Mouse (Mus musculus) T-helper 2 cell (primary cell): ENCODE data around the gene Hacl1.

ENCODE experiments used
- in situ Hi-C: fragments of 300-600 bp; cut with MboI, MseI; formaldehyde crosslinking; loops from one replicate; pipeline ENCODE4 v1.15.1; 2025; ENCODE audit warnings: high pct_unique_total_duplicates

Gene Hacl1

DNA sequence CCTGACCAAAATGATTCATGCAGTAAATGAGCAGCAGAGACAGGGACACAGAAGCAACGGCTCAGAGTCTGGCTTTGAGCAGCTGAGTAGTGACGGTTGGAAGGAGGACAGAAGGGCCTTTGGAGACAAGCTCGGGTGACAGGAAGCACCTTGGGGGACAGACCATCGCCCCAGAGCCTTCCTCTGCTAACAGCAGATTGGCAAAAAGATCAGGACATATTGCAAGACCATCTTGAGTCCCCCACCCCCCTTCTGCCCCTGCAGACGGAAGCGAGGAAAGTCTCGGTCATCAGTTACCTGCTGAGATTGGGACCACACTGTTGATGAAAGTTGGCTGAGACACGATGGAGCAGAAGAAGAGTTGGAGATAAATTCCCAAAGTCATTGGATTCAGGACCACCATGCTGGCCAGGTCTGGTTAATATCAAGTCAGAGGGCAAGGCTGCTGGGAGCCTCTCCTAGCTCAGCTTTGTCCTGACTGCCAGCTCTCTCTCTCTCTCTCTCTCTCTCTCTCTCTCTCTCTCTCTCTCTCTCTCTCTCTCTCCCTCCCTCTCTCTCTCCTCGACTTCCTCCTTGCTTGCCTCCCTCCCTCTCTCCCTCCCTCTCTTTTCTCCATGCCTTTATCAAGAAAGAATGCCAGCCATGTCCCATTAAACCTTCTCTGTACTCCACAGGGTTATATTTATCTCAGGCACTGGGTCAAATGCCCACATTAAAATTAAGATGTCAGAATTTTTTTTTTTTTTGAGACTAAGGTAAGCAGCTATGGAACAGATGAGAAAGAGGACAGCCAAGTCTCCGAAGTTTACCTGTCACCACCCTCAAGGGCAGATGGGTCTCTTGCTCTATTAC is 64.0 kb downstream of the Hacl1 start:
- in situ Hi-C loops, result no loop called here

DNA sequence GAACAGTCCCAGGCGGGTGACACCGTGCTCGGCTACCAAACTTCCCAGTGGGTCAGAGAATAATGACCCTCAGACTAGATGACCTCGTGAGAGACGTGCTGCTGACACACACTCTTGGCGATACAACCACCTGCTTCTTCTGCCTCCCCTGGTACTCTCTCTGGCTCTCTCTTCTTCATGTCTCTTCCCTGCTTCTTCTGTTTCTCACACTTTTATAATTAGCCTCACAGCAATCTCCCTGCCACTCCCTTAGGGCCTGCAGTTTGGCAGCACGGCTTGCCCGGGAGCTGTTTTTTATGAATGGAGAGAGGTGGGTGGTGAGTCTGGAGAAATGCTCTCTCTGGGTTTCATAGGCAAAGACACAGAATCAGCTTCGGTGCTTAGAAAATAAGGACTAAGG is 65.2 kb downstream of the Hacl1 start:
- in situ Hi-C loops, result no loop called here

DNA sequence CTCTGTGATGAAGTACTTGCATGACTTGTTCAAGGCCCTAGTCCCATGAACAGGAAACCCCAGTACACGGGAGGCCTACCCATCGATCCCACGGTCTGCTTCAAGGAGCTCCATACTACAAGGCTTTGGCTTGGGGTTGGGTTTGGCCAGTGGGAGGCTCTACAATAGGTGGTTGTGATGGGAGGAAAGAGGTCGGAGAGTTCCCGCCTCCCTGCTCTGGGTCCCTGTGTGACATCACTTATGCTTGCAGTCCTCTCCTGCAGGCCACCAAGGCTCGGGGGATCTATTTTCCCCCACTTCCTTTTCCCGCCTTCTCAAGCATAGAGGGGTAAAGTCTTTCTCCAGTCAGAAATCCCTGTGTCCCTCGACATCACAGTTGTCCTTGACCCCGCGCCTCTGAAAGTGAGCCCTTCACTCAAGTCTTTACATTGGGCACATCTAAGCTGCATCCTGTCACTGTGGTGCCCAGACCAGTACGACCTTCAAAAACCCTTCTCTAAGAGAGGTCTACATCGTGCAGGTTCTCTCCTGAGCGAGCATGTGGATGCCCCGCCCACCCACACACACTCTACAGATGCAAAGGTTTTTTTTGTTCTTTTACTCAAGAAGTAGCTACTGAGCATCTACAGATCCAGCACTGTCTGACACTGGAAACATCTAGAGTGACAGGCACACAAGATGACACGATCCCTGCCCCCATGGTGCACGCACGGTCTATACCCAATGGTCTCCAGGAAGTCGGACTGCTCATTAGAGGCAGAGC is 66.0 kb downstream of the Hacl1 start:
- in situ Hi-C loops, result no loop called here

DNA sequence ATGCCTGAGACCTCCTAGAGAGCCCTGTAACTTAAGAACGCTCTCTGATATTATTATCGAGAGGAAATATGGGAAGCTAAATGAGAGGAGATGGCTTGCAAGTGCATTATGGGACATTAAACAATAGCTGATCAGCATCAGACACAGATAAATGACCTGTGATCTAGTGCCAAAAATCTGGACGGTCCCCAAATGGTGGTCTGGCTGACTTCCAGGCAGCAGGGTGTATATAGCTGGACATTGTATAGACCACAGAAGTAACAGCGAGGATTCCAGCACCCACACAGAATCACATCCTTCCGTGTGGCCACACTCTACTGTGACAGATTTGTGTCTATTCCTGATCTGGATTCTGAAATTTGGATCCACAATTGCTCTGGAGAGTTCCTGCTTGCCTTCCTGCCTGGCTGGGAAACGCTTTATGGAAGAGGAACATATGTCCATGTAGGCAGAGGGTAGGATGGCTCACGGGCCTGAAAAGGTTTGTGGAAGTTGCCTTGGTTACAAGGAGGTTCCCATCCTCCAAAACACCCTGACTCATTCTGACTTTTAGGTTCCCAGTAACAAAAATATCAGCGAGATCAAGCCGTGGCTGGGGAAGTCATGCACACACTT is 68.4 kb downstream of the Hacl1 start:
- in situ Hi-C loops, result no loop called here

DNA sequence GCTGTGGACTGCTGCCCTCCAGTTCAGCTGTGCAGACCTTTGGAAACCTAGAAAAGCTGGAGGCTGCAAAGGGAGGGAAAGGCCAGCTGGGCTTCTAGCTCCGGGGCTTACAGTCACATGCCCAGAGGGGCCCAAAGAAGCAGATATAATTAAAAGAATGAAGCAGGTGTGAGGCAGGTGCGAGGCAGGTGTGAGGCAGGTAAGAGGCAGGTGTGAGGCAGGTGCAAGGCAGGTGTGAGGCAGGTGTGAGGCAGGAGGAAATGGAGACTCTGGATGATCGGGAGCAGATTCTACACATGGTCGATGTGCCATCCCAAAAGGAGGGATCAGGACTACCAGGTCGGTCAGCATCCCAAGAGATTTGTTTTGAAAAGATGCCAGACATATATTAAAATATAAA is 69.7 kb downstream of the Hacl1 start:
- in situ Hi-C loops, result no loop called here

DNA sequence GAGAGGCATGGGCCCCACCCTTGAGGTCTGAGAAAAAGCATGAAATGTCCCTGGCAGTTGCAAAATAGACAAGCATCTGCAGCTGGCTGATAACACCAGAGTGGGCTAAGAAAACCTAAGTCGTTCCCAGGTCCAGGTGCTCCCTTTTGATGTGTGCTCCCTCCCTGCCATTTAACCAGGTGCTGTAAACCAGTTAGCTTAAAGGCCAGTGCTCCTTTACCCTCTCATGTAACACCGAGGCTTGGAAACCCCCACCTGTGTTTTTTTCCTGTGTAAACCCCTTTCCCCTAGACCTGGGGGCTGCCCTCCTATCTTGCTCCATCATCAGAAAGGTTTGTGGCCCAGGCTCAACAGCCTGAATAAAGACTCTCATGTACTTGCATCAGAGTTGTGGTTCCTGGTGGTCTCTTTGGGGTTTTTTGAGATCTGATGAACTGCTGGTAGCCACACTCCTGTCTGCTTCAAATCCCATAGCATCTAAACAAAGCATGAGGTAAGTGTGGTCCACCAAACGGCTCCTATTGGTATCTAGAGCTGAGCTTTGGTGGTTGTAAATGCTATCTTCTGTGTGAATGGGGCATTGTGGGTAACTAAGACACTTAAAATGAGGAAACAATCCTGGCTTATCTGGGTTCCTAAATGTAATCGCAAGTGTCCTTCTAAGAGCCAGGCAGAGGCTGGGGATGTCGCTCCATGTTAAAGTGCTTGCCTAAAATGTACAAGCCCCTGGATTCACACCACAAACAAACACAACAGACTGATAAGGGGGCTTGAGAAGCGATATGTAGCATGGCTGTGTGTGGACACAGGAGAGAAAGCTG is 70.7 kb downstream of the Hacl1 start:
- in situ Hi-C loops, result no loop called here

DNA sequence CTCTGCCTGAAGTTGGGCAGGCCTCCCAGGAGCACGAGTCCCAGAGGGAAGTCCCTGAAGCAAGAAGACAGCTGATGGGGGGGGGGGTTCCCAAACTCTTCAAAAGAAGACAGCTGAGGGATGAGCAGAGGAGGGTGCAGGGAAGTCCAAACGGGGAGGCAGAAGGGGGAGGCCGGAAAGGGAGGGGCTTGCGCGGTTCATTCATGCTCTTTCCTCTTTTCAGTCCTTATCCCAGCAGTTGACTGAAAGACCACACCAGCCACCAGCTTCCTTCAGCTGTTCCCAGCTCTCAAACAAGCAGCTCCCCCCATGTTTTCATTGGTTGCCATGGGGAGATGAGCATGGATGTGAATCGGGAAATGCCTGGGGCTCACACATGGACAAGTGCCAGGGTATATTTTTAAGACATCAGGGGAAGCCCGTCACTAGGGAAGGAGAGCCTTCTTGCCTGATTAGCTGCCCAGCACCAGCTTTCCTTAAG is 71.9 kb downstream of the Hacl1 start:
- in situ Hi-C loops, result no loop called here

DNA sequence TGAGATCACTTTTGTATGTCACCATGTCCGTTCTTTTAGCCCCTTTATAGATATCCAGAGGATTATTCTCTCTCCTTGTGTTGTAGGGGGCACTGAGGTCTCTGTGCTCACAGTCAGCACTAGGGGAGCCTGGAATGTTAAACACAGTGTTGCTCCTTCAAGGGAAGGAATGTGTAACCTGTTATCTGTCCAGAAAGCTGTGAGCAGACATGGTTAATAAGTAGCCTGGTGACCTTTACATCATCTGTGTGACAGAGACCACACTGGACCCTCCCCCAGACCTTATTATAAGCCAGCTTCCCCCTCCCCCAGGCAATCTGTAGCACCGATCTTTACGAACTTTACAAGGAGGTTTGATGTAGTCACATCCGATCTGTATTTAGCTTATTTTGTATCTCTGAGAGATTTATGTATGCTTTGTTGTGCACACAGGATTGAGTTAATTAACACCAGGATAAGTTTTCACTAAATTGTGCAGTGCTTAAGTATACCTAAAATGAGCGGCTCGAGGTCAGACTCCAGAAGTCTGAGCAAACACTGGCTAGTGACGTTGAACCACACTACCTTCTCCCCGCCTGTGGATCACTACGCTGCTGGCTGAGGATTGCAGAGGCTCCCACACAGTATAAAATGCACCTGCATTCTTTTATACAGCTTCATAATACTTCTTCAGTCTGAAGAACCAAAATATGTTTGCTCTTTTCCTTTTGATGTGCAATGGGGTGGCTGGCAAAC is 75.4 kb downstream of the Hacl1 start:
- in situ Hi-C loops, result no loop called here

DNA sequence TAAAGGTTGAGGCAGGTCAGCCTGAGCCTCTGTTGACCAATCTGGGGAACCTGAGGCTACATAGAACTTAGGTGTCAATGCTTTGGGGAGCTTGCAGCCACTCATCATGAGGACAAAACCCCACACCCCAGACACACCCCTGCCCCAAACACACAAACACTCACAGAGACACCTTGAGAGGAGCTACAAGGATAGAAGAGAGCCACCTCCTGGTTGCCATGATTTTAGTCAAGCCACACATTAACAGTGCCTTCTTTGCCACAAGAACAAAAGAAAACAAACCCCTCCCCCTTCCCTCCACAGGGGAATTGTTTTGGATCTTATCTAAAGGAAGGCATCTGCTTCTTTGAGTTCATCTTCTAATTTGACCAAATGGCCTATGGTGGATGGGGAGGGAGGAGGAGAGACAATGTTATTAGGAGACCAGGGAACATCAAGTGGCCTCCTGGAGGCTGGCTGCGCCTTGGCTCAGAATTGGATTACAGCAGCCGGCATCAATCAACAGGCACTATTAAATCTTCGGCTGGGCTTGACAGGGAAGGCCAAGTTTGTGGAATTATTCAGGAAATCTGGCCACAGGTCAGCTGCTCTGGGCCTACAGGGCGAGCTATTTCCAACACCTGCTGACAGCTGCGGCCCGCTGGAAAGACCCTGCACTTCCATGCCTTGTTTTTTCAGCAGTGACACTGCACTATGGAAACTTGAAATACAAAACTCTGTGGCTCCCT is 76.5 kb downstream of the Hacl1 start:
- in situ Hi-C loops, result no loop called here

DNA sequence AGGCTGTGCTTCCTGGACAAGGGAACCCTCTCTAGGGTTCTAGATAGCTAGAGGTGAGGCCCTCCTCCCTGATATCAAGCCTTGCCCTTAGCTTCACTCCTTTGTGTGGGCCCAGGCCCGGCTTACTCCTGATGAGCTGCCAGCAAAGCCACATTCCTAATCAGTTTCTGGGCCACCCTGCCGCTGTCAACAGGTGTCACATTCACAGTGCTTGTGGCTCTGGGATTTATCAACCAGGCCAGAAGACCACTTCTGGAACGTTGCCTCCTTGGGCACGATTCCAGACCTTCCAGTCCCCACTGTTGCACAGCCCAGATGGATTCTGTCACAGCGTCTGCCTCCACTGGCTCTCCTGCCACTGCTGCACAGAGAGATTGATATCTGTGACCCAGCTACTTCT is 80.2 kb downstream of the Hacl1 start:
- in situ Hi-C loops, result no loop called here

DNA sequence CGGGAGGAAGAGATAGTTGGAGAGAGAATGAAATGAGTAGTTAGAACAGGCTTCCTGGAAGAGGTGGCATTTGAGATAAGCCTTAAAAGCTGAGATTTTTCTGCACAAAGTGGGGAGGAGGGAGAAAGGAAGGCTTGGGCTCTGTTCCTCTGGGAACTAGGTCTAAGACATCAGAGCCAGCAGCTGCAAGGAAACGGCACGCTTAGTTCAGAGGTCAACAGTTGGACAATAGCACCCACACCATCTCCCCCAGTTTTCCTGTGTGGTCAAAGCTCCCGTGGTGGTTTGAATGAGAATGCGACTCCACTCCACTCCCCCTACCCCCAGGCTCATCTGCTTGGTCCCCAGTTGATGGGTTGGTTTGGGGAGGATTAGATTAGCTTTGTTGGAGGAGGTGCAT is 81.9 kb downstream of the Hacl1 start:
- in situ Hi-C loops, result no loop called here

DNA sequence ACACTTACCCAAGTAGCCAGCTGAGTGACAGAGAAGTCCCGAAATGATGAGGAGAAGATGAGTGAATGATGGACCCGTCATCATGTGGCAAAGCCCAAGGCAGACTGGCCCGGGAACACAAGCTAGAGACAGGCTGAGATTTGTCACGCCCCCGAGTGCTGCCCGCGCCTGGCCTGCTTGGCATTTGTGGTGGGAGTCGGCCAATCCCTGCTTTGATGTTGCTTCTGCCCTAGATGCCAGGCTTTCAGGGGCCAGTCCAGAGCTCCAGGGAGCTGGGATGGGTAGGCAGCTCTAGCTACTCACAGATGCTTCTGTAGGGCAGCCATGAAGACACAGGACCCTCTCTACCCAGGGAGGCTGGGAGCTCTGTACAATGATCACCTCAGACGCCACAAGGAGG is 83.3 kb downstream of the Hacl1 start:
- in situ Hi-C loops, result no loop called here

DNA sequence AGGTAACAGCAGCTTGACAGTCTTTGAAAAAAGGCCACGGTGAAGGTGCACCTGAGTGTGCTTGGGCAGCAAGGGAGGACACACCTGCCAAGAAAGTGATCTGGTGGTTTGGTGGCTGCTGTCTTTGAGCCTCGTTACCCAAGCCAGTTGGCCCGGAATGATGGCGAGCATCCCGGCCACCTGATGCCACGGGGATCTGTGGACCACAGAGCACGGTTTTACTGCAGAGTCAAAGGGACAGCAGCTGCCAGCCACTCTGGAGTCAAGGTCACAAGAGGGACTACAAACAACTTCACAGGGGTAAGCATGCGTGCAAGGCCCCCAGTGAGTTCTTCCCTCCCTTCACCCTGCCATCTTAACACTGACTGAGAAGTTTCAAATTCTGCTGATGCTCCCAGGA is 83.8 kb downstream of the Hacl1 start:
- in situ Hi-C loops, result no loop called here

DNA sequence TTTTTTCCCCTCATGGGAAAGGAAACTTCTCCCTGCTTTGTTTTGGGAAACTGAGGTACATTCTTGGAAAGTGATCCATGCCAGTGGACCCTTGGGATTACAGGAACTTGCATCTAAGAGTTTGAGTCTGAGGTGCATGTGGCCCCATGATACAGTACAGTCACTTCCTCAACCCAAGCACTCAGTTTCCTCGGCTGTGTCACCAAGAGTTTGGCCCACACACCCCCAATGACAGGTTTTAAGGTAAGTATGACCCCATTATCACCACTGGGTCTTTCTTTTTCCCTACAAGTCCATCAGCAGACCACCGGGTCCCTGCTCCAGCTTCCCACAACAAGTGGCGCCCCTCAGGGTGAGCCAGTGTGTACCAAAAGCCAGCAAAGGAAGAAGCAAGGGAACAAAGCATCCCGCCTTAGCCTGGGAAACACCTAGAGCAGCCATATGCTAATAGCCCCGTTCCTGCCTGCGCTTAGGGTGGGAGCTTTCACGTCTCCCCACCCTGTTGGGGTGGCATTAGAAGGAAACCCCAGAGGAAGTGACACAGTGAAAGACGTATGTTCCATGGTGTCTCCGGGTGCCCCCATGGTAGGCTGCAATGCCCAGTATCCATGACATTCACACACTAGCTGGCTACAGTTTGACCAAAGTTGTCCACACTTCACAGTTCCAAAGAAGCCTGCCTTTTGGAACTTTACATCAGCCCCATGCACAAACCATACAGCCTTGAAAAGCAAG is 84.4 kb downstream of the Hacl1 start:
- in situ Hi-C loops, result no loop called here

DNA sequence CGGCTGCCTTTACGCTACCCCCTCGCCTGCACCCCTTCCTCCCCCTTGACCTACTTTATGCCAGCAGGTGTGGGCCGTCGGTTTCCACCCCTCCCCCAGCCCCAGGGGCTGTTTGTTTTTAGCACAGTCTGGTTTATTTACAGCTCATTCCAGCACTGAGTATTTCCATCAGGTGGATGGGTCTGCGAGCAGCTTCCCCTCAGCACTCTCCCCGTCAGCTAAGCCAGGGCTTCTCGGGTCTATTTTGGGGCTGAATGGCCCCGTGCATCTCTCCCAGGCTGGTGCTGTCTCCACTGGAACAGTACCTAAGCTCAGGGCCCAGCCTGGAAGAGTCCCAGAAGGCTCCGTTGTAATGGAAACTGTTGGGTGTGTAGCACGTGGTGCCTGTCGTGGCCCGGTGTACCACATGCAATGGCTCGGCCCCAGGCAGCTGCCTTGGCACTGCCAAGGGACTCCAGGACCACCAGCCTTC is 85.1 kb downstream of the Hacl1 start:
- in situ Hi-C loops, result no loop called here

DNA sequence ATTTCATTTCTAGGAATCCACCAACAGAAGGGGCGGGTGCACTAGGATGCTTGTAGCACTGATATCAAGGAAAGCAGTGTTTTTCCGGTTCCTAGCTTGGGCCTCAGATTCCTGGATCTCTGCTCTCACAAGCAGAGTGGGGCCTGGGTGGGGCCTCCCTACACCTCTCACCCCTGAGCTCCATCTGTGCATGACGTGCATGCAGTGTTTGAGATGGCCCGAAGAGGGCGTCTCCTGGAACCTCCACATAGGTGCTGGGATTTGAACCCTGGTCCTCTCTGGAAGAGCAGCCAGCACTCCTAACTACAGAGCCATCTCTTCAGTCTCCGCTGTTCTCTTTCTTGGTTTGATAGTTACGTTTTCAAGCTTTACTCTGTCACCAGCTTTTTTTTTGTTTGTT is 86.1 kb downstream of the Hacl1 start:
- in situ Hi-C loops, result no loop called here
